Mouse (Mus musculus) layer of hippocampus, postnatal 14 days (tissue): ENCODE results near the gene Gm11983. TPM values are rescaled to one million over a fixed set of nuclear protein-coding genes. Genes with fewer than 3 reads are reported as not detected.
"Not testable (repeated sequence)": the region's sequence is repeated elsewhere in the genome, so short reads cannot be mapped to it uniquely, and the experiment has no call there.

Source experiments
- DNase-seq, 2 experiments: peaks; one replicate each; pipeline ENCODE4 v3.0.0; 2021 to 2022; ENCODE audit warnings: low spot score in 2 of 2, mixed read lengths in 1 of 2
- long read RNA-seq, 2 experiments: library from polyadenylated mRNA; stranded (forward); transcript quantifications; one replicate each; pipeline ENCODE4 v2.0.0; 2021
- total RNA-seq, 2 experiments: library from RNA; stranded (reverse); gene quantifications; 2 replicates each; pipeline ENCODE4 v1.2.3; 2021

Gm11983 gene
- not detected for total RNA-seq
- long read RNA-seq, experiment 1: 0 reads
- long read RNA-seq, experiment 2: 0 reads

DNA sequence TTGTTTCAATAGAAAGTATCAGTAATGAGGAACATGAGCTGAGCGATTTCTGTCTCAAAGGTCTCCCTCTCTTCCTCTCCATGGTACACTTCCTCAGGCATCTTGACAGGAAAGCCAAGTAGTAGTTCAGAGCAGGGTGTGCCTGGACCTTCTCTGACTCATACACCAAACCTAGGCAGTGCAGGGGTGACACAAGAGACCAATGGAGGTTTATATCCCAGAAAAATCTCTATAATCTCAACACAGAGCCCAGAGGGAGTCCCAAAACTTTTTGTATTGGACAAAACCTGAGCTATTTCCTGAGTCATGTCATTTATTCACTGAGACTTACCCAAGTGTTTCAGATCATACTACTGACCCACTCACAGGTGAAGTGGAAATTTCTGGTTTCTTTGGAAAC lies at the start of gene Gm11983:
Gene Gm11983, minus strand, starts transcription at position 101 of the 400 bp plus-strand sequence.
- no peak for DNase-seq

DNA sequence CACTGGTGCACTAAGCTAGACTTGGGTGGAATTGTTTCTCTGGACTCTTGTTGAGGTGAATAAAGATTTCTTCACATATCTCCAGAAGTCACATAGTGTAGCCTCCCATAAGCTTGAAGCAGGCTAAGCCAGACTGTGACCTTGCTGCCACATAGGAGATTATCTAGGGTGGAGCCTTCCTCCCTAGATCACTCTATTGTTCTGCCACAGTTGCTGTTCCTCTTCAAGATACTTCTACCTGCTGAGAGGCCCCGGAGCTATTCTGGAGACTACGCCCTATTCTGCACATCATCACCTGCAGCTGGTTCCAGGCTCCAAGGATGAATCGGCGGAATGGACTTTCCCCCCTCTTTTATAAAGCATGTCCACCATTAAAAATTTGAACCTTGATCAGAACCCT lies 45.6 kb upstream of the Gm11983 start:
- DNase-seq: not testable (repeated sequence)

DNA sequence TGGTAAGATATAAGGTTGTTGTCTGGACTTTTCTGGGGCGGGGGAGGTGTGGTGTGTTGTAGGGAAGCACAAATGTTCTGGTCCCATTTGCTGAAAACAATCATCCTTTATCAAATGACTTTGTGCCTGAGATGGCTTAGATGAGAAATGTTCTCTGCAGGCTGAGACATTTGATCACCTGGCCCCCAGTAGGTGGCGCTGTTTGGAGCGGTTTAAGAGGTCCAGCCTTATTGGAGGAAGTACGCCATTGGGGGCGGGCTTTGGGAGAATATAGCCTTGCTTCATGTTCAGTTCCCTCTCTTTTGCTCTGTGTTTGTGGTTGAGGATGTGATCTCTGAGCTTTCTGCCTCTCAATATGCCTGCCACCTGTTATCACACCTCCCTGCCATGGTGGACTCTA lies 44.2 kb upstream of the Gm11983 start:
- no peak for DNase-seq

DNA sequence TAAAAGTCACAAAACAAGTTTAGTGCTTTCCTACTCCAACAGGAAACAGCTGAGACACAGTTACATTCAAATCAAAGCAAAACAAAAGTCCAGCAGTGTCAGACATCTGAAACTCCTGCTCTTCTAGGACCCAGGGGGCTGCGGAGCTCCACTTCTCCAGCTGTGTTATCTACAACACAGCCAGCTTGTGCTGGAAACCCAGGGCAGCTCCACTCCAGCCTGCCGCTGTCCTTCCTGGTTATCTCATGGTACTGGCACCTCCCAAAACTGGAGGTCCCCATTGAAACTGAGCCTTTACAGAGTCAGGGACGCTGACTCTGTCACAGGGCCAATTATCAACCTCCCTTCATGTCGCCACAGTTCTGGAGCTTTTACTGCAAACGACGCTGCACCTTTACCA lies 40.3 kb upstream of the Gm11983 start:
- DNase-seq: no peak

DNA sequence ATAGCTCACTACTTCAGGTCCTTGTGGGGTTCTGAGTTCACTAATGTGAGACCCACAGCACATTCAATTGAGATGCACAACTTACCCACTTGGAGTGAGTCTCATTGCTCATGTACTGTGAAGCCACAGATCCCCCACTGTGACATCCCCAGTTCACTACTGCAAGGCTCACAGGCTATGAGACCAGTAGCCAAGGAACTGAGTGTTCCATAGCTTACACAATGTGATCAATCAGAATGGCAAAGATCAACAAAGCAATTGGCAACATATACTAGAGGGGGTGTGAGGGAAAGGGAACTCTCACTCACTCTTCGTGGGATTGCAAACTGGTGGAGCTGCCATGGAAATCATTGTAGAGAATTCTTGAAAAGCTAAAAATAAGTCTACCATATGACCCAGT lies 33.5 kb upstream of the Gm11983 start:
- DNase-seq: no peak

DNA sequence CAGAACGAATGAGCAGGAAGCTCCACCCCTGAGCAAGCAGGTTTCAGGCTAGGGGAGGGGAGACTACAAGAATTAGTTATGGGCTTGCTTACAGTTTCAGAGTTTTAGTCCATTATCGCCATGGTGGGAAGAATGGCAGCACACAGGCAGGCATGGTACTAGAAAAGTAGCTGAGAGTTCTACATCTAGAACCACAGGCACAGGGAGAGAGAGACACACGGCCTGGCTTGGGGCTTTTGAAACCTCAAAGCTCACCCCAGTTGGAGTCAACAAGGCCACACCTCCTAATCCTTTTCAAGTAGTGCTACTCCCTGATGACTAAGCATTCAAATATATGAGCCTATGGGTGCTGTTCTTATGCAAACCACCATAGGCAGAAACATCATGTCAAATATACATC lies 28.1 kb upstream of the Gm11983 start:
- DNase-seq: no peak

DNA sequence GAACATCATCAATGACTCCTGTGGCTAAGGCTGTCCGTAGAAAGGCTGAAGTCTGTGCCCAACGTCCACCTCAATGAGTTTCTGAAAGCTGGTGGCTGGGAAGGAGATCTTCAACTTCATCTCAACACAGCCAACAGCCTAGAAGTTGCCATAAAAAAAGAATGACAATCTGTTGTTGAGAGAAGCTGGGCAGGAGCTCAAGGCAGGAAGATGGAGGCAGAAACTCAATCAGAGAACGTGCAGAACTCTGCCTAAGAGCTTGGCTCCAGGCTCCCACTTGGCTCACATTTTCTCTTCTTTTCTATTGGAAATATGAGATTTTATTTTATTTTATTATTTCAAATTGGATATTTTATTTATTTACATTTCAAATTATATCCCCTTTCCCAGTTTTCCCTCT lies 24.7 kb upstream of the Gm11983 start:
- no peak for DNase-seq

DNA sequence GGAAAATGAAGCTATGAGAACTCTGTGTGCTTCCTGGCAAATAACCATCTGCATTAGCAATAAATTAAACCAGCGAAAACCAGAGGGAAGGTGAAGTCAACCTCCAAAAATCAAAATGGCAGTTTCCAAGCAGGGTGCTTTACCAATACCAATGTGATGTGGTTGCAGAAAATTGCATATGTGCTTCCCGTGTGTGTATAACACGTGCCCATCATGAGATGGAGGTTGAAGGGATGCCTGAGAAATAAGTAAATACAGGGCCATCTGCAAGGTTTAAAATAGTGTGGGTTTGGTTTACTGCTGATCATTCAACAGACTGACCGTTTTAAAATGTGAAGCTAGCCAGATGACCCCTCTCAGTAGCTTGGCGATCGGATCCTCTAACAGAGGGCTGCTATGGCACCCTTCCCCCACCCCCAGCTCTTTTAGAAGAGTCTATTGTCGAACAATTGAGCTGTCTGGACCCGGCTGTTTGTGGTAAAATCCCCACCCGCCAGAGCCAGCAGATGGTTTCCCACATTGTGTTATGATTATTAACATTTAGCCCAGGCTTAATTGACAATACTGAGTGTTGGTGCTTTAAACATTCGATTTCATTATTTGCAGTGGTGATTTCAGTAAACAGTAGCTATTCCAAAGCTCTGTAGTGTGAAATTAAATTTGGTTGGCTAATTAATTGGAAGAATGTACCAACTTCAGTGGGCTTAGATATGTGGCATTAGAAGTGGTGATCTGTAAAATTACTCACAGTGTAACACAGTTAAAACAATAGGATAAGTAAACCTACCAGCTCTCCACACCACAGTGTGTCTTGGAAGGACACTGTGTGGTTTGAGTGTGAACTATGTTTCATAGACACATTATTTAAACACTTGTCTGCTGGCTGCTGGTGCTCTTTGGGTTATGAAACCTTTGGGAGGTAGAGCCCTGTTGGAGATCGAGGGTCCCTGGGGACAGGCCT lies 22.7 kb upstream of the Gm11983 start:
- DNase-seq: peak in 1 of 2 experiments; percentile 61

DNA sequence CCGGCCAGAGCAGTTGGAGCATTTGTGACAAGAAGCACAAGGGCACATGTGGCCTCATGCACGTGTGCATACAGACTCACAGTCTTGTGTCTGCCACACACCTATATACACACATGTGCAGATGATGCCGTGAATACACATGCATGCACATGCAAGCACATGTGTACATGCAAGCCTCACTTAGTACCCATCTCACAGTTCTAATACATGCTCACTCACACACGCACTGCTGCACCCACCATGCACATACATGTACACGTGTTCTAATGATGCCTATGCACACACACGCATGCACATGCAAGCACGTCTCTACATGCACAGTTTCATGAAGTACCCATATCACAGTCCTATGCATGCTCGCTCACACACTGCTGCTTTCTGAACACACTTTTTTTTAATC lies 21.6 kb upstream of the Gm11983 start:
- no peak for DNase-seq

DNA sequence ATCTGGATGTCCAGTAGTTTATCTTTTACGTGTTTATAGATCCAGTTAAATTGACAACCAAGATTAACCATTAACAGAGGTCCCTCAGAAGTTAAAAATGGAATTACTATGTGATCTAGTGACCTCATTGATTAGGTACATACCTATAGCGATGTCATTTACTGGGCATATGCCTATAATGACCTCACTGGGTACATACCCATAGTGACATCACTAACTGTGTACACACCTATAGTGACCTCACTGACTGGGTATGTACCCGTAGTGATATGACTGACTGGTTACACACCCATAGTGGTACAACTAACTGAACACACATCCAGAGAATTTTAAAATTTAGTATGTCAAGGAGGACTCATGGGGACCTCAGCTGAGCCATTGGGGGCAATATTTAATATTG lies 18.5 kb upstream of the Gm11983 start:
- no peak for DNase-seq

DNA sequence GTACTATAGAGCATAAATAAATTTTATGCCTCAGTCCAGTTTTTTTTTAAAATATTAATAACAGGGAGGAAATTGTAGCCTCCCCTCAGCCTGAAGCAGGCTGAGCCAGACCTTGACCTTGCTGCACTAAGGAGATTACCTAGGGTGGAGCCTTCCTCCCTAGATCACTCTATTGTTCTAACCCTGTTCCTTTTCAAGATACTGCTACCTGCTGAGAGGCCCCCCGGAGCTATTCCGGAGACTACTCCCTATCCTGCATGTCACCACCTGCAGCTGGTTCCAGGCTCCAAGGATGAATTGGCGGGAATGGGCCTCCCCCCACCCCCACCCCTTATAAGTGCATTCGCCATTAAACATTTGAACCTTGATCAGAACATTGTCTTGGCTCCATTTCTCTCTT lies 15.9 kb upstream of the Gm11983 start:
- DNase-seq: not testable (repeated sequence)

DNA sequence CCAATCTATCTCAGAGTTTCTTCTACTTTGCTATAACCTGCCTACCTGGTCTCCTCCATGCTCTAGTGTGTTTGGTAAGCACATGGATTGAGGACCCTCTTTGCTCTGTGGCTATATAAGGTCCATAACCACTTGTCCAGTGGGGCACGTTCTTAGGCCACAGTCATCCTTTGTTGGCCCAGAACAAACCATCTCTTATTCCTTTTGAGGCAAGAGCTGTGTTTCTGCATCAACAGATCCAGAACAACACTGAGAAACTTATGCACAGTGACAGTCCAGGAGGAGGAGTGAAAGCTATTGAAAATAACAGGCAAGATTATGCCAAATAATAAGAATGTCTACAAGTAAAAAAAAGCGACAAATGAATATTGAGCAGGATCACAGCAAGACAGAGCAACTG lies 6.4 kb upstream of the Gm11983 start:
- no peak for DNase-seq

DNA sequence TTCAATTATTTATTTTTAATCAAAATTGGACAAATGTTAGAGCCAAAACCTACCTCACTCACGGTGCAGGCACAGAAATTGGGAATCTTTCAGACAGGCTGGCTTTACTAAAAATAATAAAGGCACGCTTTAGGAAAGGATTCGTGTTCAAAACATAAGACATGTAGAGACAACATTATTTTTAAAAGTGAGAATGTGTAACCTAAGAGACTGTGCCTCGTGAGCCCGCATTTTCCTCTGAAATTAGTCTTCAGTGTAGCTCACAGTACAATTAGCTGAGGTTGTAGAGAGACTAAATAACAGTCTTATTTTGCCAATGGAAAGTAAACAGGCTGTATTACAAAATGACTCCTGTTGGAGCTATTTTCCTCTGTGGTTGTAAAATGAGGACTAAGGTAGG lies 4.7 kb upstream of the Gm11983 start:
- no peak for DNase-seq

DNA sequence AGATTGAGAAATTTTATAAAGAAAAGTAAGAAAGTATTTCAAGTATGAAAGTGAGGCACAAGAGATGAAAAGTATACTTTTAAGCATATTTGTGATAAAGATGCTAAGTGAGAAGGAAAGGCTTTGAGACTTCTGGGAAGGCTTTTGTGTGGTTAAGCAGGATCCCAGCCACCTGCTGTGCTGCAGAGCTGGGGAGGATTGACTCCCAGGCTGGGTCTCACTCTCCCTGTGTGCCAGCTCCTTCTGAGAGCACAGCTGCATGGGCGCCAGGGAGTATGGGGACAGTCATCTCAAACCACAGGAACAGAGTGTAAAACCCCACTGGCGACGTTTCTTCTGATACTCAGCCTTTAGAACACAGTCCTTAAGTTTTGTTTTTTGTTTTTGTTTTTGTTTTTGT lies 3.3 kb upstream of the Gm11983 start:
- no peak for DNase-seq

DNA sequence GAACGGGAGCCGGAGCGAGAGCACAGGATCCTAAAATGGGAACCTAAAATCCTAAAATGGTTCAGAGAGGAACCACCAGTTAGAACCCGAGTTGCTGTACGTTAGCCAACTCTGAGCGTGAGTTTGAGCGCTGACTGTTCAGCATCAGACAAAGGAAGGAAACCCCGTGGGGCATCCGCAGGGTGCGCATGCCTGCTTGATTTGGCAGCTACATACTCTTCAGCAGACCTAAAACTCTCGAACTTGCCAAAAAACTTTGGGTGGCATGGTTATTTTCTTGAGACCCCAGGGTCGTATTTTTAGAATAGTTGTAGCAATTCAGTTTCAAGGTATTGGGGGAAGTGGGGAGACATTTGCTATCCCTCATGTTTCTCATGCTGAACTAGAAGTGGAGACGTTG lies 2.8 kb downstream of the Gm11983 start:
- DNase-seq: no peak

DNA sequence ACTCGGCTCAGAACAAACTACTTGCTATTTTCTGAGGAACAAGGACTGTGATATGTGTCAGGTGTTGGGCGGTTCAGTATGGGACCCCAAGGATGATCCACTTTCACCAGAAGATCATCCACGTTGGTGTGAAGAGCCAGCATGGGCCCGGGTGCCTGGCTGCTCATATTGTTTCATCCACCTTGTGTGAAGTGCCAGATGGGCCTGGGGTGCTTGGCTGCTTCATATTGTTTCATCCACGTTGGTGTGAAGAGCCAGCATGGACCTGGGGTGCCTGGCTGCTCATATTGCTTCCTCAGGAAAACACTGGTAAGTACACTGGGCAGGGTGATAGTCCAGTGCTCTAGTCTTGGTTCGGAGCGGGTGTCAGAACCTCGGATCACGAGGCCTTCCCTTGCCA lies 3.7 kb downstream of the Gm11983 start:
- no peak for DNase-seq

DNA sequence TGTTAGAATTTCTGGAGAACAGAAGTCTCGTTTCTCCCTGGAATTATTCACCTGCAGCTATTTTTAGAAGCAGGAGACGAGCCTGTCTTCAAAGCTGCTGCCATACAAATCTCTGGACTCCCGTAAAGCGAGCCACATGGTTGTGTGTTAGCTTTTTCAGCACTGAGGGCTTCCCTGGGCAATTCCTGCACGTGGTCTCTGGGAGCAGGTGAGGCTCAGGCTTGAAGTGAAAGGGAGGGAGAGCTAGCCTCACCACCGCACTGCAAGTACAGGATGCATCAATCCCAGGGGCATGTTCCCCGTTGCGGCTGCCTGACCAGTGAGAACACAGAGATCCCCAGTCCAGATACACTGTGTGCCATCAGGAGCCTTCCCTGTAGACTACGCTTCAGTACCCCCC lies 5.5 kb downstream of the Gm11983 start:
- DNase-seq: no peak

DNA sequence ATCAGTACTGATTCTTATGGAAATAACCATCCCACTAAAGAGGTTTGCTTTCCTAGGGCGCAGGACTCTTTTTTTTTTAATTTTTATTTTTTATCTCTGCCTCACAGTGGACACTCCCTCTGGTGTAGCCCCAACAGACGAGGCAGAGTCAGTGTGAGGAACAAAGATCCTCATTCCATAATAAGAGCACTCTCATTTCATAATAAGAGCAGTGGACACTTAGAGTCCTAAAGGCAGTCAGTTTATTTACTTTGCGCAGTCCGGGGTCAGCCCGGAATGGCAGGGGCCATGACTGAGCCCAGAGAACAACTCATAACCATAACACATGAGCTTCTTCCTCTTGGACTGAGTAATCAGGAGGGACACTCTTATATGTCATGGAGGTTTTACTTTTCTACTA lies 9.3 kb downstream of the Gm11983 start:
- DNase-seq: no peak

DNA sequence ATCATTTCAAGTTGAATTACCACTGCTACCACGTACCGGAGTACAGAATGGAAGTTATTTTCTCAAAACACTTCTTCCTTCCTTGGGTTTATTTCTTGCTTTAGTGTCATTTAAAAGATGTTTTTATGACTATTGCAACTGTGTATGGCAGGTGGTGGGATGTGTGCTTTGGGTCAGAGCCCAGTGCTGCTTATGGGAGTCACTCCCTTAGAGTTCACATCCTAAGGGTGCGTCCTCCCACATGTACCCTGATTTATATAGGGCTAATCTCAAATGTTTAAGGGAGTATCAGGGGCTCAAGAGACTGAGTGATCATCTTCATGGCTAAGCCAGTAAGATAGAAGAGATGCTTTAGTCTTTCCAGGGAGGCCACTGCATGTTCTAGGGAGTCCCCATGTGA lies 11.3 kb downstream of the Gm11983 start:
- no peak for DNase-seq

DNA sequence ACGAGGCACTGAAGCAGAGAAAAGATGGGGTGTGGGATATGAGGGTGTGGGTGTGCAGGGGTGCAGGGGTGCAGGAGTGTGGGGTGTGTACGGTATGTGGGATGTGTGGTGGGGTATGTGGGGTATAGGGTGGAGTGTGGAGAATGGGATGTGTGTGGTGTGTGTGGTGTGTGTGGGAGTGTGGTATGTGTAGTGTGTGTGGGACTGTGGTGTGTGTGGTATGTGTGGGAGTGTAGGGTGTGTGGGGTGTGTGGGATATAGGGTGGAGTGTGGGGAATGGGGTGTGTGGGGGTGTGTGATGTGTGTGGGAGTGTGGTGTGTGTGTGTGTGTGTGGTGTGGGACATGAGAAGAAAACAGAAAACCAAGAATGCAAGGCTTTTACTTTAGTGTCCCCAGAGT lies 14.3 kb downstream of the Gm11983 start:
- DNase-seq: no peak

DNA sequence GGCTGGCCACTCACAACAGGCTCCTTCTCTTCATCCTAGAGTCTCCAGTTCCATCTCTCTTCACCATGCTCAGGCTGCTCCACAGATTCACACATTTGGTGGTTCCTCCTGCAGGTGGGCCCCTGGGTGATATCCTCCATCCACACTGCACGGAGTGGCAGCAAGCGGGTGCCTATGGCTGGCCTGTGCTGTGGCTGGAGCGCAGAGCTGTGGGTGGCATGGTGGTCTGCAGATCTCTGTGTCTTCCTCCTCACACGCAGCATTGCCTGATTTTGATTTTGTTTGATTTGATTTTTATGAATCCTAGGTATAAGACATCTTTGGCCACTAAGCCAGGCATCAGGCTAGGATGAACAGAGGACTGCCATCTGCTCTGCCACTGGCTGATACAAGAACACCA lies 23.0 kb downstream of the Gm11983 start:
- DNase-seq: no peak

DNA sequence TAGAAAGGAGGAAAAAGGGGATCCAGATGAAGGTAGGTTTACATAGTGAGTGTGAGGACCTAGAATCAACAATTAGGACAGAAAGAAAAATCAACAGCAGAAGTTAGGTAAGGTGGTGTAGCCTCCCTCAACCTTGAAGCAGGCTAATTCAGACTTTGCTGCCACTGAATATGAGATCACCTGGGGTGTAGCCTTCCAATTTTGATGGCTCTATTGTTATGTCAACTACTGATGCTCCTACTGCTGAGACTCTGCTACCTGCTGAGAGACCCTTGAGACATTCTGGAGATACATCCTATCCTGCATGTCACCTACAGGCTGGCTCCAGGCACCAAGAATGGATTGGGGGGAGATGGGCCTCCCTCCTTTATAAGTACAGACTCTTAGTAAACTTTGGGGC lies 34.6 kb downstream of the Gm11983 start:
- DNase-seq: not testable (repeated sequence)

DNA sequence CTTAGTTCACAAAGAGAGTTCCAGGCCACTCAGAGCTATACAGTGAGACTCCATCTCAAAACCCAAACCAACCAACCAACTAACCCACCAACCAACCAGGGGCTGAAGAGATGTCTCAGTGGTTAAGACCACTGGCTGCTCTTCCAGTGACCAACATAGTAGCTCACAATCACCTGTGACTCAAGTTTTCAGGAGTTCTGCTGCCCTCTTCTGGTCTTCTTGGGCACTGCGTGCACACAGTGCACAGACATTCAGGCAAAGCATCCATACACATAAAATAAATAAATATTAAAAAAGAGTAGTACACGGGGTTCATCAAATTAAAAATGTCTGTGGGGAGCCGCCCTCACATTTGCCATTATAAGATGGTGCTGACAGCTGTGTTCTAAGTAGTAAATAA lies 46.8 kb downstream of the Gm11983 start:
- no peak for DNase-seq
